Mouse (Mus musculus): ENCODE results near the gene Fdxr. TPM values are rescaled to one million over a fixed set of nuclear protein-coding genes. Genes with fewer than 3 reads are reported as not detected.

The Fdxr gene
- polyA plus RNA-seq, 1 experiment from 2014 or later = 7.3 TPM

GRCm38 (mm10) chr11:115270148-115270861, 6.5 kb downstream of the Fdxr start:
- TF ChIP-seq CTCF (IDR thresholded peaks at IDR 0.05; ENCODE audit: low read depth) (peak; percentile 94), EP300 (IDR thresholded peaks at IDR 0.05; ENCODE audit: low read depth) (no peak)
- peaks cover 19% of the 10 kb centered on the region for H3K4me1 ChIP-seq (ENCODE audit: insufficient read depth)
- H3K36me3 ChIP-seq (replicated peaks; ENCODE audit: insufficient read depth, low read length) = peaks cover 16% of the 10 kb centered on the region
- no peak overlapping the region for H3K4me2 ChIP-seq (ENCODE audit: low read depth, low read length)
- 46% methylated on average over 19 of the region's 19 CpGs for WGBS (ENCODE audit: insufficient replicate concordance)
- H3K9me3 ChIP-seq (ENCODE audit: low read length) = no peaks in the 10 kb centered on the region
- peak; percentile 28; the same call in 1 of the 2 replicates for ATAC-seq
- H3K27me3 ChIP-seq (ENCODE audit: insufficient read depth, low read length) = peaks cover 31% of the 10 kb centered on the region
- no peak overlapping the region for H3K27ac ChIP-seq (ENCODE audit: low read depth)
- no peak overlapping the region for H3K4me3 ChIP-seq (ENCODE audit: low read depth, low read length)
- no peak overlapping the region for H3K9ac ChIP-seq (replicated peaks)
- DNase-seq = peak; percentile 82

DNA sequence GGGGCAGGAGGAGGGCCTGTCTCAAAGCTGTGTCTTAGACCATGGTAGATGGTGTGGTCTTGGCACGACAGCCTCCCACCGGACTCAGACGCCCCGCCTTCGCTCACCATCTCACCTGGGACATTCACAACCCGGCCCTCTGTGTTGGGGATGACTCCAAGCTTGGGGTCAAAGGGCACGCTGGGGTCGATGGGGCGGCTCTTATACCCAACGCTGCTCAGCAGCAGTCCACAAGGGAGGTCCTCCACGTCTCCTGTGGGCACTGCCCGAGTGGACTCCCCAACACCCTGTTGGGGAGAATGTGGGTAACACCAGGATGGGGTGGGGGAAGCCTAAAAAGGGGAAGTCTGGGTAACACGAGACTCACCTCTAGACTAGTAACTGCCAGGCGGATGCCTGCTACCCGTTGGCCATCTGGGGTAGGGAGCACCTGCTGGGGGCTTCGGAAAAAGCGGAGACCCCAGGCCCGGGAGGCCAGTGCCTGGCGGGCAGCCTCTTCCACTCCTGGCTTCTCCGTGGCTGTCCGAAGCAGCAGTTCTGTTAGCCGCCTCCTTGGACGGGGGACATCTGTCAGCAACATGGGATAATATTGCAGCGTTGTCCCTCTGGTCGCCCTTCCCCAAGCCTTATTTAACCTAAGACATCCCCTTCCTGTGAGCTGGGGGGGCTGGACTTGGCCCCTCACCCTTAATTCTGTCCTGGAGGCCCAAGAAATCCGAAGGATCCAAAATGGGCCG, 7.4 kb downstream of the Fdxr start:
- no peak overlapping the region for H3K4me3 ChIP-seq (ENCODE audit: low read depth, low read length)
- no peaks in the 10 kb centered on the region for H3K9me3 ChIP-seq (ENCODE audit: low read length)
- peaks cover 38% of the 10 kb centered on the region for H3K27me3 ChIP-seq (ENCODE audit: insufficient read depth, low read length)
- no peak overlapping the region for H3K9ac ChIP-seq (replicated peaks)
- TF ChIP-seq EP300 (IDR thresholded peaks at IDR 0.05; ENCODE audit: low read depth) (no peak), CTCF (IDR thresholded peaks at IDR 0.05; ENCODE audit: low read depth) (no peak)
- H3K36me3 ChIP-seq (replicated peaks; ENCODE audit: insufficient read depth, low read length) = peaks cover 16% of the 10 kb centered on the region
- H3K4me1 ChIP-seq (ENCODE audit: insufficient read depth) = peaks cover 11% of the 10 kb centered on the region
- DNase-seq (no peak), ATAC-seq (no peak)
- no peak overlapping the region for H3K27ac ChIP-seq (ENCODE audit: low read depth)
- no peak overlapping the region for H3K4me2 ChIP-seq (ENCODE audit: low read depth, low read length)
- WGBS (ENCODE audit: insufficient replicate concordance) = 77% methylated on average over 26 of the region's 27 CpGs

- H3K4me2 ChIP-seq (ENCODE audit: low read depth, low read length) = no peak overlapping the region
- DNase-seq = no peak
- H3K4me1 ChIP-seq (ENCODE audit: insufficient read depth) = peaks cover 7% of the 10 kb centered on the region
- peaks cover 48% of the 10 kb centered on the region for H3K27me3 ChIP-seq (ENCODE audit: insufficient read depth, low read length)
- 79% methylated on average over 11 of the region's 11 CpGs for WGBS (ENCODE audit: insufficient replicate concordance)
- peaks cover 16% of the 10 kb centered on the region for H3K36me3 ChIP-seq (replicated peaks; ENCODE audit: insufficient read depth, low read length)
- H3K9me3 ChIP-seq (ENCODE audit: low read length) = no peaks in the 10 kb centered on the region
- ATAC-seq = no peak
- H3K9ac ChIP-seq (replicated peaks) = no peak overlapping the region
- TF ChIP-seq EP300 (IDR thresholded peaks at IDR 0.05; ENCODE audit: low read depth) (no peak), CTCF (IDR thresholded peaks at IDR 0.05; ENCODE audit: low read depth) (no peak)
- H3K27ac ChIP-seq (ENCODE audit: low read depth) = no peak overlapping the region
- no peak overlapping the region for H3K4me3 ChIP-seq (ENCODE audit: low read depth, low read length)
Observed at GRCm38 (mm10) chr11:115267958-115268357, 8.9 kb downstream of the Fdxr start.

DNA sequence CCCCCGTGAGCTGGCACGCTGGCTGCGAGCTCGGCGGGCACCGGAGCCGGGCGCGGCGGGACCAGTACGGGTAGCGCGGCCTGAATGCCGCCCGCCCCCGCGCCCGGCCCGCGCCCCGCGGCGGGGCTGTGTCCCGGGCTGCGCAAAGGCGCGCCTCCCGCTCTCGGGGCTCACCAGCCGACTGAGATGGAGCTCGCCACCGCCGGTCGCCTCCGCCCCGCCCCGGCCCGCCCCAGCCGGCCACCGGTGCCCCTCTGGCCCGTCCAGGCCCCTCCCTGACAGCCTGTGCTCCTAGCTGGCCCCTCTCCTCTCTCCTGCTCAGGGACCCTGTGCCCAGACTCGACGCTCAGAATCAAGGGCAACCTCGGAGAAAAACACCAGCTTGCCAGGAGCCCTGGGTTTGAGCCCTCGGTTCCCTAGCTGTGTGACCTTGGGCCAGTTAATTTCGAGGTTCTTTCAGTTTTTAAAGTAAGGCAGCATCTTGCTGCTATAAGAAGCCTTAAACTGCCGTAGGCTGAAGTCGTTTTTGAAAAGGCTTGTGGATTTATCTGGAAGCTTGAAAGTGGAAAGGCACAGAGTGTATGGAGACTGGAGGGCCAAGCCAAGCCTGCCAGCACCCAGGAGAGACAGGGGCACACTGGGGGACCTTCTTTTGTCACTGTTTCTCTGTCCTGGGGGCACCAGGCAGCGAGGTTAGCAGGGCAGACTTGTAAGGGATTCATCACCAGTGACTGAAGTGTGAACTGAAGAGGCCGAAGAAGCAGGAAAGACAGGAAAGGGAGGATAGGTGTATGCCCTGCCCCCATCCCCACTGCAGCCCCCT, 9.6 kb downstream of the Fdxr start, which contains the start of gene Grin2c:
Gene Grin2c, minus strand, starts transcription at position 183 of the 823 bp plus-strand sequence.
- H3K27ac ChIP-seq (ENCODE audit: low read depth) = no peak within 1 kb of the TSS
- H3K9me3 ChIP-seq (ENCODE audit: low read length) = no peaks in the 10 kb centered on the region
- H3K4me3 ChIP-seq (ENCODE audit: low read depth, low read length) = peak within 1 kb of the TSS; percentile 26
- H3K4me2 ChIP-seq (ENCODE audit: low read depth, low read length) = peak within 1 kb of the TSS; percentile 49; the same call in 1 of the 2 replicates
- H3K4me1 ChIP-seq (ENCODE audit: insufficient read depth) = peaks cover 7% of the 10 kb centered on the region
- H3K36me3 ChIP-seq (replicated peaks; ENCODE audit: insufficient read depth, low read length) = peaks cover 16% of the 10 kb centered on the region
- no peak for DNase-seq
- WGBS (ENCODE audit: insufficient replicate concordance) = 9% methylated on average over 29 of the region's 50 CpGs
- peak; percentile 18; the same call in 1 of the 2 replicates for ATAC-seq
- no peak within 1 kb of the TSS for H3K9ac ChIP-seq (replicated peaks)
- no peak for TF ChIP-seq CTCF (IDR thresholded peaks at IDR 0.05; ENCODE audit: low read depth)
- TF ChIP-seq EP300 (IDR thresholded peaks at IDR 0.05; ENCODE audit: low read depth) = no peak
- peaks cover 55% of the 10 kb centered on the region for H3K27me3 ChIP-seq (ENCODE audit: insufficient read depth, low read length)

DNA sequence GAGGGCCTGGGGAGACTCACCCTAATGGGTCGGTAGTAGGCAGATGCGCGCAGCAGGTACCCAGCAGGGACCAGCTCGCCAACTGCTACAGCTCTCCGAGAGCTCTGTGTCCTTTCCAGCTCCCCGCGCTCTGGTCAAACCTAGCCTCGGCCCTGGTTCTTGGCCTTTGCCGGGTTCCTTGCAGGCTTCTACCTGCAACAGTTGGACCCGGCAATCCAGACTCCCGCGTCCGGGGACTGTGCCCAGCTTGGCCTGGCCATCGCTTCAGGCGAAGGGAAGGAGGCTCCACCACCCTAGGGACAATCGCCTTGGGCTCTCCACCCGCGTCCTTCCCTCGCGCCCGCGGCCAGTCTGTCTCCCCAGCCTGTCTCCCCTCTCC, 10.5 kb downstream of the Fdxr start:
- Histone ChIP-seq H3K27me3 (ENCODE audit: insufficient read depth, low read length) (peaks cover 63% of the 10 kb centered on the region), H3K36me3 (replicated peaks; ENCODE audit: insufficient read depth, low read length) (peaks cover 13% of the 10 kb centered on the region), H3K9me3 (ENCODE audit: low read length) (no peaks in the 10 kb centered on the region), H3K4me1 (ENCODE audit: insufficient read depth) (peaks cover 7% of the 10 kb centered on the region), H3K27ac (ENCODE audit: low read depth) (no peak overlapping the region), H3K9ac (replicated peaks) (no peak overlapping the region), H3K4me3 (ENCODE audit: low read depth, low read length) (peak overlapping the region; percentile 26; the same call in 1 of the 2 replicates), H3K4me2 (ENCODE audit: low read depth, low read length) (peak overlapping the region; percentile 49; the same call in 1 of the 2 replicates)
- DNase-seq (no peak), ATAC-seq (0 out of 2 replicates have a peak, but pooled peaks have one; percentile 4)
- TF ChIP-seq EP300 (IDR thresholded peaks at IDR 0.05; ENCODE audit: low read depth) (no peak), CTCF (IDR thresholded peaks at IDR 0.05; ENCODE audit: low read depth) (no peak)
- WGBS (ENCODE audit: insufficient replicate concordance) = 3% methylated on average over 22 of the region's 22 CpGs

Measured in liver, postnatal 0 days (tissue).